Mouse (Mus musculus) neural tube, embryonic 14.5 days (tissue): ENCODE results near the gene Kl. TPM values are rescaled to one million over a fixed set of nuclear protein-coding genes. Genes with fewer than 3 reads are reported as not detected.

Experiments used
- ATAC-seq: fragments of 200-750 bp; cut with Nextera tagmentation; 2 replicates; pipeline ENCODE4 v1.8.0; 2017; ENCODE audit warnings: low read depth, mild to moderate bottlenecking, moderate TSS enrichment, moderate library complexity
- H3K27ac ChIP-seq: fragments of 300-500 bp; sonication (generic); 2 replicates; pipeline ENCODE4 v1.5.1; 2014; ENCODE audit warnings: low read depth, mild to moderate bottlenecking, control low read depth, low read length, moderate library complexity, mixed read lengths
- H3K27me3 ChIP-seq: fragments of 300-500 bp; sonication (generic); 2 replicates; pipeline ENCODE4 v1.6.1; 2014; ENCODE audit warnings: low read length; ENCODE audit not compliant: control insufficient read depth, insufficient read depth
- H3K36me3 ChIP-seq: fragments of 300-500 bp; sonication (generic); 2 replicates; pipeline ENCODE4 v1.6.1; 2014; ENCODE audit warnings: low read length, mixed read lengths; ENCODE audit not compliant: control insufficient read depth, insufficient read depth
- H3K4me1 ChIP-seq: fragments of 300-500 bp; sonication (generic); 2 replicates; pipeline ENCODE4 v1.6.1; 2014; ENCODE audit warnings: low read length; ENCODE audit not compliant: control insufficient read depth, insufficient read depth
- H3K4me2 ChIP-seq: fragments of 300-500 bp; sonication (generic); 2 replicates; pipeline ENCODE4 v1.6.1; 2014; ENCODE audit warnings: mild to moderate bottlenecking, low read depth, low read length, control low read depth
- H3K4me3 ChIP-seq: fragments of 300-500 bp; sonication (generic); 2 replicates; pipeline ENCODE4 v1.5.1; 2014; ENCODE audit warnings: low read depth, low read length, control low read depth, mixed read lengths
- H3K9ac ChIP-seq: fragments of 300-500 bp; sonication (generic); replicated peaks from 2 replicates; pipeline ENCODE4 v1.6.1; 2014; ENCODE audit warnings: low read depth, mild to moderate bottlenecking, control low read depth, low read length, mixed read lengths
- H3K9me3 ChIP-seq: fragments of 300-500 bp; sonication (generic); 2 replicates; pipeline ENCODE4 v1.6.1; 2016; ENCODE audit warnings: low read length; ENCODE audit not compliant: control insufficient read depth
- WGBS: fragments of 180-500 bp; shearing (Covaris S2); extraction: QIAGEN DNeasy Blood & Tissue Kit; methylation state at CpG from one replicate; pipeline ENCODE4 v1.1.7; 2014; 5-methylcytosine and 5-hydroxymethylcytosine counted together
- polyA plus RNA-seq: library from polyadenylated mRNA; unstranded; fragments of >200 nt; fragmentation: Nextera tagmentation; extraction: Ambion mirVana; gene quantifications from 2 replicates; pipeline ENCODE4 v1.2.1, GENCODE M21; 2014

The Kl gene
- polyA plus RNA-seq, 1 experiment from 2014 or later = 1.5 TPM

GRCm38 (mm10) chr5:150977383-150977958, 25.1 kb downstream of the Kl start:
- Histone ChIP-seq H3K4me2 (no peak overlapping the region), H3K27me3 (no peaks in the 10 kb centered on the region), H3K9me3 (no peaks in the 10 kb centered on the region), H3K9ac (no peak overlapping the region), H3K4me1 (no peaks in the 10 kb centered on the region), H3K4me3 (no peak overlapping the region), H3K36me3 (no peaks in the 10 kb centered on the region), H3K27ac (no peak overlapping the region)
- peak; percentile 61; the same call in 1 of the 2 replicates for ATAC-seq
- WGBS = 37% methylated on average over 14 of the region's 14 CpGs

- Histone ChIP-seq H3K36me3 (no peaks in the 10 kb centered on the region), H3K9ac (no peak overlapping the region), H3K4me3 (no peak overlapping the region), H3K27me3 (no peaks in the 10 kb centered on the region), H3K27ac (no peak overlapping the region), H3K4me2 (no peak overlapping the region), H3K4me1 (no peaks in the 10 kb centered on the region), H3K9me3 (no peaks in the 10 kb centered on the region)
- ATAC-seq = no peak
- 88% methylated on average over 5 of the region's 5 CpGs for WGBS
Measured at GRCm38 (mm10) chr5:150979341-150980136, 27.1 kb downstream of the Kl start.

- Histone ChIP-seq H3K27me3 (no peaks in the 10 kb centered on the region), H3K9ac (no peak overlapping the region), H3K27ac (no peak overlapping the region), H3K36me3 (no peaks in the 10 kb centered on the region), H3K9me3 (no peaks in the 10 kb centered on the region), H3K4me3 (no peak overlapping the region), H3K4me2 (no peak overlapping the region), H3K4me1 (no peaks in the 10 kb centered on the region)
- no peak for ATAC-seq
- WGBS = 98% methylated on average over 2 of the region's 2 CpGs
Measured at GRCm38 (mm10) chr5:150982082-150982481, 29.7 kb downstream of the Kl start.

GRCm38 (mm10) chr5:150994096-150994495, 41.7 kb downstream of the Kl start:
- H3K9me3 ChIP-seq = no peaks in the 10 kb centered on the region
- WGBS = 94% methylated on average over 7 of the region's 7 CpGs
- ATAC-seq = no peak

GRCm38 (mm10) chr5:150996586-150996985, 44.2 kb downstream of the Kl start:
- H3K4me2 ChIP-seq = no peak overlapping the region
- H3K4me1 ChIP-seq = no peaks in the 10 kb centered on the region
- no peak overlapping the region for H3K27ac ChIP-seq
- no peaks in the 10 kb centered on the region for H3K27me3 ChIP-seq
- no peaks in the 10 kb centered on the region for H3K36me3 ChIP-seq
- no peak overlapping the region for H3K9ac ChIP-seq
- no peak for ATAC-seq
- H3K4me3 ChIP-seq = no peak overlapping the region
- WGBS = 71% methylated on average over 2 of the region's 2 CpGs
- no peaks in the 10 kb centered on the region for H3K9me3 ChIP-seq

More at GRCm38 (mm10) chr5:150994096-150994495, 41.7 kb downstream of the Kl start:
- Histone ChIP-seq H3K4me2 (no peak overlapping the region), H3K27me3 (no peaks in the 10 kb centered on the region), H3K36me3 (no peaks in the 10 kb centered on the region), H3K4me3 (no peak overlapping the region), H3K27ac (no peak overlapping the region), H3K4me1 (no peaks in the 10 kb centered on the region), H3K9ac (no peak overlapping the region)

GRCm38 (mm10) chr5:151001111-151001510, 48.7 kb downstream of the Kl start:
- no peaks in the 10 kb centered on the region for H3K36me3 ChIP-seq
- 94% methylated on average over 7 of the region's 7 CpGs for WGBS
- no peak for ATAC-seq
- H3K27ac ChIP-seq = no peak overlapping the region
- H3K9me3 ChIP-seq = no peaks in the 10 kb centered on the region
- no peak overlapping the region for H3K4me2 ChIP-seq
- no peaks in the 10 kb centered on the region for H3K27me3 ChIP-seq
- no peak overlapping the region for H3K4me3 ChIP-seq
- no peak overlapping the region for H3K9ac ChIP-seq
- no peaks in the 10 kb centered on the region for H3K4me1 ChIP-seq

- Histone ChIP-seq H3K9me3 (no peaks in the 10 kb centered on the region), H3K4me3 (no peak overlapping the region), H3K9ac (no peak overlapping the region), H3K4me2 (no peak overlapping the region), H3K27ac (no peak overlapping the region), H3K36me3 (no peaks in the 10 kb centered on the region), H3K4me1 (no peaks in the 10 kb centered on the region), H3K27me3 (no peaks in the 10 kb centered on the region)
- ATAC-seq = no peak
- 95% methylated on average over 4 of the region's 4 CpGs for WGBS
Measured at GRCm38 (mm10) chr5:151002051-151002450, 49.6 kb downstream of the Kl start.

GRCm38 (mm10) chr5:151004216-151004755, 51.9 kb downstream of the Kl start:
- Histone ChIP-seq H3K36me3 (no peaks in the 10 kb centered on the region), H3K4me3 (no peak overlapping the region), H3K4me2 (no peak overlapping the region), H3K9me3 (no peaks in the 10 kb centered on the region), H3K9ac (no peak overlapping the region), H3K27ac (no peak overlapping the region), H3K4me1 (no peaks in the 10 kb centered on the region), H3K27me3 (no peaks in the 10 kb centered on the region)
- ATAC-seq = no peak
- WGBS = 85% methylated on average over 1 of the region's 1 CpGs

- no peak overlapping the region for H3K4me3 ChIP-seq
- H3K27me3 ChIP-seq = no peaks in the 10 kb centered on the region
- no peak overlapping the region for H3K4me2 ChIP-seq
- ATAC-seq = no peak
- H3K9me3 ChIP-seq = no peaks in the 10 kb centered on the region
- H3K27ac ChIP-seq = no peak overlapping the region
- no peak overlapping the region for H3K9ac ChIP-seq
- WGBS = 84% methylated on average over 5 of the region's 5 CpGs
- 0 out of 2 replicates have a peak, but pooled peaks cover 9% of the 10 kb centered on the region for H3K4me1 ChIP-seq
- H3K36me3 ChIP-seq = no peaks in the 10 kb centered on the region
Measured at GRCm38 (mm10) chr5:151018450-151018849, 66.0 kb downstream of the Kl start.
